Mouse (Mus musculus): Measurements from ENCODE around the gene Otof. TPM values are rescaled to one million over a fixed set of nuclear protein-coding genes. Genes with fewer than 3 reads are reported as not detected.

Gene Otof
- total and polyA plus RNA-seq, 3 experiments: 0.06 TPM; not detected in 2

- intact Hi-C loops (cut with DNase I): no loop called here
These were observed 14.8 kb upstream of the Otof start for GRCm38 (mm10) chr5:30476534-30476933.

GRCm38 (mm10) chr5:30472148-30472547, 10.4 kb upstream of the Otof start:
- no peak overlapping the region for H3K27ac ChIP-seq
- no peaks in the 10 kb centered on the region for H3K36me3 ChIP-seq (ENCODE audit: control insufficient read depth, insufficient read depth, low read length)
- H3K27me3 ChIP-seq (ENCODE audit: control insufficient read depth, insufficient read depth, low read length): no peaks in the 10 kb centered on the region
- H3K9ac ChIP-seq (ENCODE audit: low read depth, low read length): no peak overlapping the region
- H3K4me1 ChIP-seq (ENCODE audit: control insufficient read depth, insufficient read depth, low read length): no peaks in the 10 kb centered on the region
- no peaks in the 10 kb centered on the region for H3K79me2 ChIP-seq (replicated peaks; ENCODE audit: control insufficient read depth, insufficient read depth, low read length)
- TF ChIP-seq POLR2A (IDR thresholded peaks at IDR 0.05; ENCODE audit: insufficient read depth, low read depth, low read length) (no peak), EP300 (IDR thresholded peaks at IDR 0.05; ENCODE audit: insufficient read depth, low read depth, low read length) (no peak), CTCF (IDR thresholded peaks at IDR 0.05) (no peak)
- DNase-seq: no peak
- WGBS: 37% methylated on average over 5 of the region's 5 CpGs
- no peak overlapping the region for H3K4me3 ChIP-seq
- intact Hi-C loops (cut with DNase I): no loop called here

More at GRCm38 (mm10) chr5:30476534-30476933, 14.8 kb upstream of the Otof start:
- Histone ChIP-seq H3K4me3 (no peak overlapping the region), H3K27me3 (ENCODE audit: control insufficient read depth, insufficient read depth, low read length) (no peaks in the 10 kb centered on the region), H3K4me1 (ENCODE audit: control insufficient read depth, insufficient read depth, low read length) (no peaks in the 10 kb centered on the region), H3K79me2 (replicated peaks; ENCODE audit: control insufficient read depth, insufficient read depth, low read length) (no peaks in the 10 kb centered on the region), H3K9ac (ENCODE audit: low read depth, low read length) (no peak overlapping the region), H3K36me3 (ENCODE audit: control insufficient read depth, insufficient read depth, low read length) (no peaks in the 10 kb centered on the region), H3K27ac (no peak overlapping the region)
- DNase-seq: no peak
- WGBS: 36% methylated on average over 10 of the region's 10 CpGs
- TF ChIP-seq CTCF (IDR thresholded peaks at IDR 0.05) (peak; percentile 82), POLR2A (IDR thresholded peaks at IDR 0.05; ENCODE audit: insufficient read depth, low read depth, low read length) (no peak), EP300 (IDR thresholded peaks at IDR 0.05; ENCODE audit: insufficient read depth, low read depth, low read length) (no peak)

- Histone ChIP-seq H3K79me2 (replicated peaks; ENCODE audit: control insufficient read depth, insufficient read depth, low read length) (no peaks in the 10 kb centered on the region), H3K4me1 (ENCODE audit: control insufficient read depth, insufficient read depth, low read length) (no peaks in the 10 kb centered on the region), H3K36me3 (ENCODE audit: control insufficient read depth, insufficient read depth, low read length) (no peaks in the 10 kb centered on the region), H3K27ac (no peak overlapping the region), H3K4me3 (no peak overlapping the region), H3K9ac (ENCODE audit: low read depth, low read length) (no peak overlapping the region), H3K27me3 (ENCODE audit: control insufficient read depth, insufficient read depth, low read length) (no peaks in the 10 kb centered on the region; the same call in 1 of the 2 replicates)
- TF ChIP-seq POLR2A (IDR thresholded peaks at IDR 0.05; ENCODE audit: insufficient read depth, low read depth, low read length) (no peak), EP300 (IDR thresholded peaks at IDR 0.05; ENCODE audit: insufficient read depth, low read depth, low read length) (no peak), CTCF (IDR thresholded peaks at IDR 0.05) (no peak)
- WGBS: 68% methylated on average over 6 of the region's 6 CpGs
- no peak for DNase-seq
- intact Hi-C loops (cut with DNase I): no loop called here
These were observed 8.7 kb upstream of the Otof start for GRCm38 (mm10) chr5:30470454-30470853.

GRCm38 (mm10) chr5:30466315-30466714, 4.6 kb upstream of the Otof start:
- Histone ChIP-seq H3K27me3 (ENCODE audit: control insufficient read depth, insufficient read depth, low read length) (no peaks in the 10 kb centered on the region; the same call in 1 of the 2 replicates), H3K79me2 (replicated peaks; ENCODE audit: control insufficient read depth, insufficient read depth, low read length) (no peaks in the 10 kb centered on the region), H3K4me3 (no peak overlapping the region), H3K36me3 (ENCODE audit: control insufficient read depth, insufficient read depth, low read length) (no peaks in the 10 kb centered on the region), H3K9ac (ENCODE audit: low read depth, low read length) (no peak overlapping the region), H3K27ac (no peak overlapping the region), H3K4me1 (ENCODE audit: control insufficient read depth, insufficient read depth, low read length) (no peaks in the 10 kb centered on the region)
- no peak for DNase-seq
- intact Hi-C loops (cut with DNase I): no loop called here
- TF ChIP-seq CTCF (IDR thresholded peaks at IDR 0.05): no peak
- TF ChIP-seq POLR2A (IDR thresholded peaks at IDR 0.05; ENCODE audit: insufficient read depth, low read depth, low read length): no peak
- TF ChIP-seq EP300 (IDR thresholded peaks at IDR 0.05; ENCODE audit: insufficient read depth, low read depth, low read length): no peak
- WGBS: 50% methylated on average over 9 of the region's 9 CpGs

GRCm38 (mm10) chr5:30465861-30466260, 4.1 kb upstream of the Otof start, which contains the start of gene 1700001C02Rik:
1700001C02Rik (plus strand) TSS chr5:30466047.
- no peaks in the 10 kb centered on the region for H3K4me1 ChIP-seq (ENCODE audit: control insufficient read depth, insufficient read depth, low read length)
- intact Hi-C loops (cut with DNase I): no loop called here
- H3K4me3 ChIP-seq: no peak within 1 kb of the TSS
- H3K27me3 ChIP-seq (ENCODE audit: control insufficient read depth, insufficient read depth, low read length): no peaks in the 10 kb centered on the region; the same call in 1 of the 2 replicates
- no peaks in the 10 kb centered on the region for H3K36me3 ChIP-seq (ENCODE audit: control insufficient read depth, insufficient read depth, low read length)
- peak in 1 of 2 experiments; percentile 30 for DNase-seq
- 22% methylated on average over 21 of the region's 21 CpGs for WGBS
- peak within 1 kb of the TSS; percentile 32; the same call in 1 of the 2 replicates for H3K9ac ChIP-seq (ENCODE audit: low read depth, low read length)
- TF ChIP-seq POLR2A (IDR thresholded peaks at IDR 0.05; ENCODE audit: insufficient read depth, low read depth, low read length) (no peak), EP300 (IDR thresholded peaks at IDR 0.05; ENCODE audit: insufficient read depth, low read depth, low read length) (no peak), CTCF (IDR thresholded peaks at IDR 0.05) (no peak)
- no peaks in the 10 kb centered on the region for H3K79me2 ChIP-seq (replicated peaks; ENCODE audit: control insufficient read depth, insufficient read depth, low read length)
- no peak within 1 kb of the TSS for H3K27ac ChIP-seq

GRCm38 (mm10) chr5:30460155-30460554, 1.6 kb downstream of the Otof start:
- DNase-seq: no peak
- intact Hi-C loops (cut with DNase I): no loop called here
- WGBS: 44% methylated on average over 4 of the region's 4 CpGs
- Histone ChIP-seq H3K4me1 (ENCODE audit: control insufficient read depth, insufficient read depth, low read length) (no peaks in the 10 kb centered on the region), H3K79me2 (replicated peaks; ENCODE audit: control insufficient read depth, insufficient read depth, low read length) (no peaks in the 10 kb centered on the region), H3K36me3 (ENCODE audit: control insufficient read depth, insufficient read depth, low read length) (no peaks in the 10 kb centered on the region), H3K27me3 (ENCODE audit: control insufficient read depth, insufficient read depth, low read length) (no peaks in the 10 kb centered on the region), H3K27ac (no peak overlapping the region), H3K9ac (ENCODE audit: low read depth, low read length) (no peak overlapping the region), H3K4me3 (no peak overlapping the region)
- TF ChIP-seq CTCF (IDR thresholded peaks at IDR 0.05): no peak
- TF ChIP-seq EP300 (IDR thresholded peaks at IDR 0.05; ENCODE audit: insufficient read depth, low read depth, low read length): no peak
- TF ChIP-seq POLR2A (IDR thresholded peaks at IDR 0.05; ENCODE audit: insufficient read depth, low read depth, low read length): no peak
